Mouse (Mus musculus) liver, postnatal 0 days (tissue): ENCODE results near the gene Chrna1.

ENCODE experiments used
- CTCF ChIP-seq: sonication (generic); IDR thresholded peaks from 2 replicates; pipeline ENCODE4 v1.5.1; 2016; ENCODE audit warnings: antibody characterized with exemption, low read depth
- EP300 ChIP-seq: IDR thresholded peaks from 2 replicates; pipeline ENCODE4 v1.6.1; 2016; ENCODE audit warnings: antibody characterized with exemption, low read depth, mild to moderate bottlenecking

- TF ChIP-seq CTCF (peak; percentile 86), EP300 (no peak)
These were observed 13.0 kb downstream of the Chrna1 start for GRCm38 (mm10) chr2:73566989-73567605.
